Mouse (Mus musculus) kidney, adult 2 months (tissue): ENCODE measurements at regions not wholly inside any gene's neighbourhood (a gene's known extent, or its start where the extent isn't known, plus 50 kb on each side); places are given as distances from the start of the nearest gene placed in this dataset.

ENCODE experiments used
- DNase-seq: peaks from one replicate; pipeline ENCODE4 v3.0.0; 2021
- H3K27ac ChIP-seq: fragments of 200-500 bp; 2 replicates; pipeline ENCODE4 v1.5.1; 2012; ENCODE audit warnings: low read depth, low read length, control low read depth, inconsistent platforms; ENCODE audit not compliant: insufficient read depth
- H3K27me3 ChIP-seq: fragments of 200-500 bp; replicated peaks from 2 replicates; pipeline ENCODE4 v1.6.1; 2012; ENCODE audit warnings: mild to moderate bottlenecking, moderate library complexity, low read length, inconsistent platforms; ENCODE audit not compliant: control insufficient read depth, insufficient read depth
- H3K36me3 ChIP-seq: fragments of 200-500 bp; 2 replicates; pipeline ENCODE4 v1.6.1; 2012; ENCODE audit warnings: mild to moderate bottlenecking, moderate library complexity, low read length, inconsistent platforms; ENCODE audit not compliant: control insufficient read depth, insufficient read depth
- H3K4me1 ChIP-seq: fragments of 200-500 bp; 2 replicates; pipeline ENCODE4 v1.6.1; 2011; ENCODE audit warnings: low read length; ENCODE audit not compliant: control insufficient read depth, insufficient read depth
- H3K4me3 ChIP-seq: fragments of 200-500 bp; 2 replicates; pipeline ENCODE4 v1.5.1; 2011; ENCODE audit warnings: mild to moderate bottlenecking, low read depth, low read length, control low read depth; ENCODE audit not compliant: insufficient read depth
- CTCF ChIP-seq: fragments of 200-500 bp; conservative IDR thresholded peaks from 2 replicates; pipeline ENCODE4 v1.5.1; 2011; ENCODE audit warnings: low read depth, mild to moderate bottlenecking, control low read depth, low read length, moderate library complexity, mixed read lengths; ENCODE audit not compliant: insufficient read depth, insufficient read length
- POLR2A ChIP-seq: fragments of 200-500 bp; IDR thresholded peaks from one replicate; pipeline ENCODE4 v1.6.1; 2011; ENCODE audit warnings: low read depth, low read length, control low read depth
- WGBS: fragments of 180-500 bp; shearing (Covaris S2); methylation state at CpG from one replicate; pipeline ENCODE4 v1.1.7; 2018; 5-methylcytosine and 5-hydroxymethylcytosine counted together

GRCm38 (mm10) chr2:105615891-105616733 lies 52.6 kb upstream of the Pax6 start:
- H3K27ac ChIP-seq = no peak overlapping the region
- no peak overlapping the region for H3K4me3 ChIP-seq
- DNase-seq = peak; percentile 51
- H3K27me3 ChIP-seq = no peaks in the 10 kb centered on the region
- TF ChIP-seq CTCF = peak; percentile 47
- TF ChIP-seq POLR2A = no peak
- H3K36me3 ChIP-seq = no peaks in the 10 kb centered on the region
- WGBS = 32% methylated on average over 18 of the region's 18 CpGs
- no peaks in the 10 kb centered on the region for H3K4me1 ChIP-seq
